Mouse (Mus musculus): ENCODE results near the gene Arhgap21. TPM values are rescaled to one million over a fixed set of nuclear protein-coding genes. Genes with fewer than 3 reads are reported as not detected.

Arhgap21 gene
- total RNA-seq, 2 experiments from 2014 or later, result 299 to 304 TPM

DNA sequence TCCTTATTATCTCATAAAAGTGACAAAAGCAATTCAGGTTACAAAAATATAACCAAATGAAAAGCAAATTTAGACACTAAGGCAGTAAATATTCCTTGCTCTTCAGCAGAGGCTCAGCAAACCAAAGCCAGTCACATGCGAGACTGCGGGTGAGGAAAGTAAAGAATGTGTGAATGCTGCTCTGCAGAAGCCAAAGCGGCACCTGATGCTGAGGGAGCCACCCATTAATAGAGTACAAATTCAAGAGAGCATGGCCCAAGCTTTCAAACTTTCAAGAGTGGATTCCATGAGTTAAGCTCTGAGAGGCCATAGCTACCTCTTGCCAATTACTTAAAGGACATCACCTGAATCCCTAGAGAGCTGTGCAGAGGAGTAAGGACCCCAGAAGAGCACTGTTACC lies 61.4 kb downstream of the Arhgap21 start:
- DNase-seq (ENCODE audit: extremely low spot score in 1 of 2, low spot score in 2 of 2), result no peak
- TF ChIP-seq CTCF (IDR thresholded peaks at IDR 0.05), result no peak
- H3K4me3 ChIP-seq, result no peak overlapping the region
- intact Hi-C loops (cut with DNase I), result no loop called here
- no peak overlapping the region for H3K27ac ChIP-seq

DNA sequence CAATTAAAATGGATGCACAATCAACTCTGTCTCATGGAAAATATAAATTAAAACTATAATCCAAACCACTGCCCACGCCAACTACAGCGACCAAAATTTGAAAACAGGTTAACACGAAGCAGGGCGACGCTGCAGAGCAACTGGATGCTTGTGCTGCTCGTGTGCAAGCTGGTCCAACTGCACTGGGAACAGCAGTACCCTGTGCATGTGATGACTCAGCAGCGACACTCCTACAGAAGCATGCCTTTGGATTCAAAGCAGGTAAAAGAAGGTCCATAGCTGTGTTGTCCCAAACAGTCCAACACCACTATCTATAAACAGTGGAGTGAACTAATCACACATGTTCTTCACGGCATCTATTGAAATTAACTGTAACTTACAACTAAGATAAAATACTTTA lies 63.3 kb downstream of the Arhgap21 start:
- TF ChIP-seq CTCF (IDR thresholded peaks at IDR 0.05), result no peak
- no peak overlapping the region for H3K27ac ChIP-seq
- DNase-seq (ENCODE audit: extremely low spot score in 1 of 2, low spot score in 2 of 2), result no peak
- intact Hi-C loops (cut with DNase I), result no loop called here
- H3K4me3 ChIP-seq, result no peak overlapping the region

DNA sequence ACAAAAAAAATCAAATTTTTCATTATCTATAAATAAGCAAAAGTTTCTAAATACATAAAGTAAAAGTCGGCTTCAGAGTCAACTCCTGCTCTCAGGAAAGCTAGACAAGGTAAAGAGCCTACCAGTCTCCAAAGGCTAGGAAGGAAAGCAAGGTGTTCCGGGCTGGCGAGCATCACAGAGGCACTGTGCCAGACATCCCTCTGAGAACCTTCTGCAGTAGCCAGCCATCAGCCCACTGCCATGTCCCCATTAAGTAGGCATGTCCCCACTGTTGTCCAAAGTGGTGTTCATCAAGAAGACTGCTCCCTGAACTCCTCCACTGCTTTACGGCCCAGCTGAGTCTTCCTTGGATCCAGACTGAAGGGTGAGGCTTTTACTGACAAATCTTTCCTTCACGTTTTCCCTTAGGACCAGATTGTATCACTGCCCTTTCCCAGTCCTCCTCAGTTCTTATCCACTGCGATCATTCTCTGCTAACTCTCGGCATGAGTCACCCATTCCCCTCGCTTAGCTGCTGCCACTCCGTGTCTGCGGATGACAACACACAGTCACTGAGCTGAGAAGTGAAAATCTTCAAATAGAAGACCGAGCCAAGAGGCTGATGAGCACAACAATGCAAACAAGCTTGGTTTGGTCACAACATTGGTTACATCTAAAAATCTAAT lies 65.6 kb downstream of the Arhgap21 start:
- intact Hi-C loops (cut with DNase I), result no loop called here
- H3K4me3 ChIP-seq, result no peak overlapping the region
- TF ChIP-seq CTCF (IDR thresholded peaks at IDR 0.05), result no peak
- no peak for DNase-seq (ENCODE audit: extremely low spot score in 1 of 2, low spot score in 2 of 2)
- no peak overlapping the region for H3K27ac ChIP-seq

DNA sequence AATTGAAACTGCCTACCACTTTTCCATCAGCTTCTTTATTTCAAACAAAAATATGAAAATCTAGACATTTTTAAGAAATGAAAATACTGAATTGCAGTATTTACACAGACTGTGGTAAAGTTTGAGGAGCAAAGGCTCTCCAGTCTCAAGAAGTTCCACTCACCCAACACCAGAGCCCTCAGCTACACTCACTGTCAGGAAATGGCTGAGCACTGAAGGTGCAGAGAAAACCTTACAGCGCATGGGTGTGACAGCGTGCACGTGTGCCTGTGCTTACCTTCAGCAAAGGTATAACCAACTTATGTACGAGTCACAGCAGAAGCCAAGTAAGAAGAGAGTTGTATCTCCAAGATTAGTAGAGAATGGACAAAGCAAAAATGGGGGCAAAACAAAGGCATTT lies 66.8 kb downstream of the Arhgap21 start:
- no peak for DNase-seq (ENCODE audit: extremely low spot score in 1 of 2, low spot score in 2 of 2)
- intact Hi-C loops (cut with DNase I), result no loop called here
- TF ChIP-seq CTCF (IDR thresholded peaks at IDR 0.05), result no peak
- no peak overlapping the region for H3K27ac ChIP-seq
- H3K4me3 ChIP-seq, result no peak overlapping the region

DNA sequence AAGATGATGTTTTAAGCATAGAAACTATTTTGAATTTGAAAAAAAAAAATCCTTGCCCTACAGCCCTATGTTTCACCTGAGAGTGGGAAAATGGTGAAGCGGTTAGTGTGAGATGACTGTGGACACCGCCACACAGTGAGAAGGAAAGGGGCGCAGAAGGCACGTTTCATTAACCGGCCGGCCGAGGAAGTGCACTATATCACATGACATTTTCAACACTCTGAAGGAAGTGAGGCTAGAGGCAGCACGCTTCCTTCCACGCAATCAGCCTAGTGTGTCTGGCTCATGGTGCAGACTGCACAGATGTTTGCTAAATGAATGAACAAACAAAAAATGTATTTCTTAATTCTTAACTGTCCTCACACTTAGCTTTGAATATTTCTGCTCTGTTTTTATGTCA lies 69.4 kb downstream of the Arhgap21 start:
- H3K4me3 ChIP-seq, result no peak overlapping the region
- DNase-seq (ENCODE audit: extremely low spot score in 1 of 2, low spot score in 2 of 2), result no peak
- H3K27ac ChIP-seq, result 0 out of 2 replicates have a peak overlapping the region, but pooled peaks have one; percentile 18
- intact Hi-C loops (cut with DNase I), result loop anchor here (2.0 to 10.0 kb wide), 4 partner anchors 70 to 1016 kb away; partner anchors contain the start of gene Arhgap21
- TF ChIP-seq CTCF (IDR thresholded peaks at IDR 0.05), result no peak

DNA sequence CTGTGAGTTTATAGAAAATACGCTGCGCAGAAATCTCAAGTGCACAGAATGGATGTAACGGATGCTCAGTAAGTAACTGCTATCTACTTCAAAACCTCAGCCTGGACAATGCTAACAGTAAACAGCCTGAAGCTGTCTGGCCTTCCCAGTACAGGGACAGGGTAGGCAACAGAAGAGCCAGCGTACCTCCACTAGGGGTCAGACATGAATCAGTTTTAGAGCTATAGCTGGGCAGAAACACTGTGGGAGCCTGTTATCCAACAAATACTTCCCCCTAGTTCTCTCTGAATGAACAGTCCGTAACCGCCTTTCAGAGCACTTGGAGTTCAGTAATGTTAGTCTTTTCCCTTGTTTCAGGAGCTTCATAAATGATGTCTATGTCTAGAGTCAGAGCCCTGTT lies 70.0 kb downstream of the Arhgap21 start:
- no peak overlapping the region for H3K4me3 ChIP-seq
- TF ChIP-seq CTCF (IDR thresholded peaks at IDR 0.05), result peak; percentile 93
- intact Hi-C loops (cut with DNase I), result loop anchor here (1.0 to 10.0 kb wide), 5 partner anchors 70 to 1016 kb away; partner anchors contain the start of gene Arhgap21
- peak; percentile 72 to 75 for DNase-seq (ENCODE audit: extremely low spot score in 1 of 2, low spot score in 2 of 2)
- H3K27ac ChIP-seq, result no peak overlapping the region

DNA sequence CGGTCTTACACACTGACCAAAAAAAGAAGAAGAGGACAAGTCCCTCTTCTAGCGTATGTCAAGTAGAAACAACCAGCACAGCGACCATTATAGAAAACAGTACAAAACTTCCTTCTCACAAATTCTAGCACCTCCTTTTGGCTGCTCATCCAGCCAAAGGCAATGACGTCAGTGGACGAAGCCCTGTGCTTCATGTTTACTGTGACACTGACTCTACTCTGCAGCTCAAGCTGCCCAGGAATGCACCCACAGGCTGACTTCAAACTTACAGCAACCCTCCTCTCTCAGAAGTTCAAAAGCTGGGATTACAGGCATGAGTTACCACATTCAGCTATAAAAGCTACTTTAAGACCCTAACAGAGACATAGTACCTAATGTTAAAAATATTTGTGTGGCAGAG lies 72.2 kb downstream of the Arhgap21 start:
- no peak overlapping the region for H3K27ac ChIP-seq
- intact Hi-C loops (cut with DNase I), result loop anchor here (5.0 to 10.0 kb wide), 2 partner anchors 366 to 1018 kb away; no protein-coding TSS in a partner anchor
- DNase-seq (ENCODE audit: extremely low spot score in 1 of 2, low spot score in 2 of 2), result no peak
- TF ChIP-seq CTCF (IDR thresholded peaks at IDR 0.05), result no peak
- H3K4me3 ChIP-seq, result no peak overlapping the region

DNA sequence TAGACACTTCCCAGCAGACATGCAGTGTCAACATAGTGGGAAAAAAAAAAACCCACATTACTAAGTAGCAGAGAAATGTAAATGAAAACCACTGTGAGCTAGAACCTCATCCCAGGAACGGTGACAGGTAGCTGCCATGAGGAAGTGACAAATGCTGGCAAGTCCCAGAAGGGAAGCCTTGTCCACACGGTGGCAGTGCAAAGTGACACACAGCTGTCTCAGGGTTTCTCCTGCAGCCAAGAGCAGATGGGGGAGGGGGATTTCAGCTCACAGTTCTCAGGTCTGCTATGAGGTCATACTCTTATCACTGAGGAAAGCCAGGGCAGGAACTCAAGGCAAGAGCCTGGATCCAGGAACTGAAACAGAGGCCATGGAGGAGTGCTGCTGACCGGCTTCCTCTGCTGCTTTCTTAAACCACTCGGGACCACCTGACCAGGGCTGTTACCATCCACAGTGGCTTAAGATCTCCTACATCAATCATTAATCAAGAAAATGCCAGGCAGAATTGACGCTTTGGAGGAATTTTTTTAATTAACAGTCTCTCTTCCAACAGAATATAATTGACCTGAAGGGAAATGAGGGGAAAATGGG lies 74.5 kb downstream of the Arhgap21 start:
- peak; percentile 40 for TF ChIP-seq CTCF (IDR thresholded peaks at IDR 0.05)
- Histone ChIP-seq H3K4me3 (no peak overlapping the region), H3K27ac (no peak overlapping the region)
- intact Hi-C loops (cut with DNase I), result loop anchor here (10.0 kb wide), 1 partner anchor 1021 kb away; no protein-coding TSS in a partner anchor
- DNase-seq (ENCODE audit: extremely low spot score in 1 of 2, low spot score in 2 of 2), result no peak

DNA sequence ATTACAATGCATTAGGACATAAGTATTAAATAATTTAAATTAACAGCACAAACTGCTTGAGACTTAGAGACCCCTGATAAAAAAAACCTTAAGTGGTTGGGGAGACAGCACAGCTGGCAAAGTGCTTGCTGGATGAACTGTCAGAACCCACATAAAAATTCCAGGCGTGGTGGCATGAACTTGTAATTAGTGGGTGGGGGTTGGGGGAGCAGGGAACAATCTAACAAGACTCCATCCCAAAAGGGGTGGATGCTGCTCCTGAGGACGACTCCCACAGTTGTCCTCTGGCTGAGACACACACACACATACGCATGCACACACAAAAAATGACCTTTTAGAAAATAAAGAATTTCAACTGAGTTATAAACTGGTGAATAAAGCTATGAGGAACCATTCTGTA lies 79.9 kb downstream of the Arhgap21 start:
- intact Hi-C loops (cut with DNase I), result no loop called here
- H3K27ac ChIP-seq, result no peak overlapping the region
- no peak overlapping the region for H3K4me3 ChIP-seq
- no peak for DNase-seq (ENCODE audit: extremely low spot score in 1 of 2, low spot score in 2 of 2)
- no peak for TF ChIP-seq CTCF (IDR thresholded peaks at IDR 0.05)

DNA sequence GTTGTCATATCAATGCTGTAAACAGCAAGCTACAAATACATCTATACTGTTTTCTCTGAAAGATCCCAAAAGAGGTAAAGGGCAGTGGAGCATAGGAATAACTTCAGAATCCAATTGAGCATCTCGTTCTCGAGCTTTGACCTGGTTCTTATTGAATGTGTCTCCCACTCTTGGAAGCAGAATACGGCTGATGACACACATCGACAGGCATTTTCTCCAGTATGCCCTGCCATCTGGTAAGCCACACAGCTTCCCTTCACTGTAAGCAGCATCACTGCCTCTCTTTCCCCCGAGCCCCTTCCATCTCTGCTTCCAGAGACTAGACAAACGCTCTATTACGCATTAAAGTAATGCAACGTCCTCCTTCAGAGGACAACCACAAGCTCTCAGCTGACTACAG lies 85.4 kb downstream of the Arhgap21 start:
- no peak for TF ChIP-seq CTCF (IDR thresholded peaks at IDR 0.05)
- DNase-seq (ENCODE audit: extremely low spot score in 1 of 2, low spot score in 2 of 2), result no peak
- Histone ChIP-seq H3K27ac (no peak overlapping the region; the same call in 1 of the 2 replicates), H3K4me3 (no peak overlapping the region)
- intact Hi-C loops (cut with DNase I), result no loop called here

DNA sequence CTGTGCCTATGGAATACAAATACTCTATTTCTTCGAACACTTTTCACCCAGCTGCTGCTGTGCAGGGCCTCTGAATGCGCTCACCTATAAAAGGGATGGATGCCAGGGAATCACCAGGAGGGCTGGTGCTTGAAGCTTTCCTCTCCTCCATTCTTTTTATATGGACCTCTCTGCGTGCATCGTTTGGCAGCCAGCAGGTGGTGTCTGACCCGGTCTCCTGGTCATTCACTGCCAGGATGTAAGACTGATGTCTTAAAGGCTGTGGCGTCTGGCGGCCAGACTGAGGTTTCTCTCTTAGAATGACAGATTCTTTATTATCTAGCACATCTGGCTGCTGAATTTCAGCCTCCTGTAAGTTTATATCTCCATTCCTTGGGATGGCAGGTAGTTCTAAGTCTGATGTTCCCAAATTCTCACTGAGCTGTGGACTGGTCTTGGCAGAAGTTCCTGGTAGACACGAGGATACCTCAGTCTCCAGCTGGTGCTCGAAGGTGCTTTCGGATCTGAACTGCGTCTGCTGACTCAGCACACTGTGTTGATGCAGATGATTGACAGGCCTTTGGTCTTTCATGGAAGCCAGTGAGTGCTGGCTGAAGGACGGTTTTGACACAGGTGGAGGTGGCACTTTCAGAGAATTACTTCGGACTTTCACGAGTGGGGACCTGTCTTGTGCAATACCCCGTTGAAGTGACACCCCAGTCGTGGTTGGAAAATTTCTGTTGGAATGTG lies 88.6 kb downstream of the Arhgap21 start:
- Histone ChIP-seq H3K27ac (no peak overlapping the region), H3K4me3 (no peak overlapping the region)
- TF ChIP-seq CTCF (IDR thresholded peaks at IDR 0.05), result no peak; the same call in 1 of the 2 replicates
- no peak for DNase-seq (ENCODE audit: extremely low spot score in 1 of 2, low spot score in 2 of 2)
- intact Hi-C loops (cut with DNase I), result no loop called here

DNA sequence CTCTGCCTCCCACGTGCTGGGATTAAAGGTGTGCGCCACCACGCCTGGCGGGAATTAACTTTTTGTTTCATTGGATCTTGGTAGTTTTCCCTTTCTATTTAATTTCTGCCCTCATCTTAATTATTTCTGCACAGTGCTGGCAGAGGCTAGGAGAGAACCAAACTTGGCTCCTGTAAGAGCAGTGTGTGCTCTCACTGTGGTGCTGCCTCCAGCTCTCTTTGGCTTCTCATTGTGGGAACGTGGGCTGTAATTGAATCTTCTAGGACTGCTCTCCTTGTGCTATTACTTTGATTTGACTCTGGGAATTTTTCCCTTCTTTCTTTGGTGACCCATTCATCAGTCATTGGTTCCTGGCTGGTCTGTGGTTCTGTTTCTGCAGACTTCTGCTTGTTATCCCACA lies 94.1 kb downstream of the Arhgap21 start:
- TF ChIP-seq CTCF (IDR thresholded peaks at IDR 0.05), result no peak
- no peak for DNase-seq (ENCODE audit: extremely low spot score in 1 of 2, low spot score in 2 of 2)
- intact Hi-C loops (cut with DNase I), result no loop called here
- H3K27ac ChIP-seq, result no peak overlapping the region
- H3K4me3 ChIP-seq, result no peak overlapping the region

All from left cerebral cortex, adult 2 months (tissue).